Comparison of ENCODE assay signal across 29 mouse cellular contexts in the genomic region with DNA sequence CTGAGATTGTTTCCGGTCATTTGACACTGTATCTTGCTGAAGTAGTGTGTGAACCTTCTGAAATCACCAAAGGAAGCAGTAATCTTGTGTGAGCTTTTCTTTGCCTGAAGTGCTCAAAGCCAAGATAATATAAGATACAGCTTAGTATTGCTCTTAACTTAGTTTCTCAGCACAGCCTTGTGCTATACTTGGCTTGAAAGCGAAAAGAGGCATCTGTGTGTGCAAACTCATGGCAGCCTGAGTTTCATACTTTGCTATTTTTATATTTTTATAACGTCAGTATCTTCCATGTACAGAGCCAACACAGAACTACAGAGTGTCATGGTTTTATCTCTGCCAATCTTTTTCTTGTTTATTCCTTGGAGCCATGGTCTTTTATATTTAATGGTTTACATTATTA. TPM values are rescaled to one million over a fixed set of nuclear protein-coding genes. Genes with fewer than 3 reads are reported as not detected.
A peak's percentile ranks its signal among the peaks of the same experiment; 100 is the strongest.
DNase-seq lines count a peak whose midpoint lies in the region; ATAC-seq and TF ChIP-seq lines count a peak whose summit lies in the region.
"Had no signal": no experiment of that assay in that cellular context is flagged by ENCODE, and none has a peak within 500 bp of the region (broad histone marks: within the 10 kb centered on the region; RNA-seq: fewer than 3 reads in every experiment).

No protein-coding gene starts in this region.

- 0 out of 2 replicates have a peak, but pooled peaks have one; percentile 64 for ATAC-seq in forebrain, embryonic 15.5 days (replicated peaks)
- ATAC-seq: intestine, embryonic 16.5 days; lung, postnatal 0 days; midbrain, embryonic 13.5 days; Patski had no signal

- DNase-seq in forebrain, embryonic 10.5 days (ENCODE audit: extremely low spot score, low spot score): no peak
- DNase-seq in layer of hippocampus, adult 9-11 months: peak; percentile 31
- no peak for DNase-seq in layer of hippocampus, adult 2 months (ENCODE audit: low spot score in 2 of 2)
- DNase-seq in right cerebral cortex, postnatal 25 days: peak; percentile 11
- DNase-seq in right cerebral cortex, postnatal 14 days: no peak
- no peak for DNase-seq in urinary bladder, adult 18-20 months (ENCODE audit: low spot score in 2 of 2)
- DNase-seq: adrenal gland, postnatal 10 days; cerebellum, adult 11-12 months; cerebellum, adult 9-11 months; gastrocnemius, postnatal 25 days; heart, adult 18-20 months; heart, postnatal 4 days; kidney, adult 8-10 months; liver, embryonic 13.5 days; lung, adult 18-20 months; lung, postnatal 4 days; thymus, postnatal 4 days had no signal

- H3K4me3 ChIP-seq in forebrain, embryonic 15.5 days: no peak overlapping the region
- H3K4me3 ChIP-seq in forebrain, embryonic 10.5 days: no peak overlapping the region
- H3K4me3 ChIP-seq in layer of hippocampus, adult 2 months: no peak overlapping the region
- H3K4me3 ChIP-seq: erythroblast, embryonic 14.5 days; heart, embryonic 12.5 days; hindbrain, embryonic 13.5 days; limb, embryonic 10.5 days; limb, embryonic 15.5 days; liver, embryonic 13.5 days; midbrain, embryonic 13.5 days; neural tube, embryonic 13.5 days had no signal

- no peak overlapping the region for H3K27ac ChIP-seq in forebrain, embryonic 15.5 days (replicated peaks)
- no peak overlapping the region for H3K27ac ChIP-seq in forebrain, embryonic 10.5 days
- no peak overlapping the region for H3K27ac ChIP-seq in layer of hippocampus, adult 2 months
- H3K27ac ChIP-seq: hindbrain, embryonic 13.5 days; kidney, postnatal 0 days; limb, embryonic 10.5 days; limb, embryonic 15.5 days; liver, embryonic 13.5 days; midbrain, embryonic 13.5 days; neural tube, embryonic 13.5 days had no signal

- no peak overlapping the region for H3K9ac ChIP-seq in forebrain, embryonic 15.5 days (replicated peaks)
- H3K9ac ChIP-seq: heart, embryonic 12.5 days; hindbrain, embryonic 13.5 days; limb, embryonic 15.5 days; liver, embryonic 13.5 days; midbrain, embryonic 13.5 days; neural tube, embryonic 13.5 days had no signal

- H3K4me2 ChIP-seq in forebrain, embryonic 15.5 days (replicated peaks): no peak overlapping the region
- H3K4me2 ChIP-seq: heart, embryonic 12.5 days; hindbrain, embryonic 13.5 days; limb, embryonic 15.5 days; liver, embryonic 13.5 days; midbrain, embryonic 13.5 days; neural tube, embryonic 13.5 days had no signal

- H3K4me1 ChIP-seq in forebrain, embryonic 15.5 days: no peaks in the 10 kb centered on the region
- H3K4me1 ChIP-seq in forebrain, embryonic 10.5 days: no peaks in the 10 kb centered on the region
- H3K4me1 ChIP-seq: heart, embryonic 12.5 days; hindbrain, embryonic 13.5 days; limb, embryonic 10.5 days; limb, embryonic 15.5 days; liver, embryonic 13.5 days; midbrain, embryonic 13.5 days; neural tube, embryonic 13.5 days had no signal

- no peaks in the 10 kb centered on the region for H3K36me3 ChIP-seq in forebrain, embryonic 15.5 days
- no peaks in the 10 kb centered on the region for H3K36me3 ChIP-seq in forebrain, embryonic 10.5 days (replicated peaks)
- H3K36me3 ChIP-seq: heart, embryonic 12.5 days; hindbrain, embryonic 13.5 days; limb, embryonic 10.5 days; limb, embryonic 15.5 days; liver, embryonic 13.5 days; midbrain, embryonic 13.5 days; neural tube, embryonic 13.5 days had no signal

- H3K9me3 ChIP-seq in forebrain, embryonic 15.5 days: no peaks in the 10 kb centered on the region
- no peaks in the 10 kb centered on the region for H3K9me3 ChIP-seq in forebrain, embryonic 10.5 days
- H3K9me3 ChIP-seq: heart, embryonic 12.5 days; hindbrain, embryonic 13.5 days; limb, embryonic 10.5 days; limb, embryonic 15.5 days; liver, embryonic 13.5 days; midbrain, embryonic 13.5 days; neural tube, embryonic 13.5 days had no signal

- no peaks in the 10 kb centered on the region for H3K27me3 ChIP-seq in forebrain, embryonic 15.5 days
- H3K27me3 ChIP-seq in forebrain, embryonic 10.5 days (ENCODE audit: poor library complexity, severe bottlenecking): no peaks in the 10 kb centered on the region
- H3K27me3 ChIP-seq: heart, embryonic 12.5 days; hindbrain, embryonic 13.5 days; limb, embryonic 15.5 days; liver, embryonic 13.5 days; midbrain, embryonic 13.5 days; neural tube, embryonic 13.5 days; Patski had no signal

- WGBS in forebrain, embryonic 15.5 days: 83% methylated on average over 3 of the region's 3 CpGs
- WGBS in forebrain, embryonic 10.5 days: 92% methylated on average over 3 of the region's 3 CpGs

- no peak for TF ChIP-seq CTCF in layer of hippocampus, adult 2 months (conservative IDR thresholded peaks at IDR 0.05)

RNA-seq across cellular contexts. Expression of gene Mia2, which starts 21.6 kb away (rescaled TPM):
- polyA plus RNA-seq in forebrain, embryonic 15.5 days (2015; fragmentation: Nextera tagmentation; extraction: Ambion mirVana): 32.3 and 37.2 TPM in 2 replicates
- polyA plus RNA-seq in forebrain, embryonic 10.5 days (2016; fragmentation: Nextera tagmentation; extraction: Ambion mirVana): 43.8 and 46.3 TPM in 2 replicates
- 10 to 100 TPM; 47.3 to 52.6 TPM for total RNA-seq in layer of hippocampus, adult 2 months (2021)

RNA-seq across cellular contexts. Expression of gene Pnn, which starts 50.5 kb away (rescaled TPM):
- polyA plus RNA-seq in forebrain, embryonic 15.5 days (2015; fragmentation: Nextera tagmentation; extraction: Ambion mirVana): 82.1 and 85.9 TPM in 2 replicates
- 122 and 133 TPM in 2 replicates for polyA plus RNA-seq in forebrain, embryonic 10.5 days (2016; fragmentation: Nextera tagmentation; extraction: Ambion mirVana)
- 10 to 100 TPM; 58.7 to 78.3 TPM for total RNA-seq in layer of hippocampus, adult 2 months (2021)

RNA-seq across cellular contexts. Expression of gene Trappc6b, which starts 55.9 kb away (rescaled TPM):
- polyA plus RNA-seq in forebrain, embryonic 15.5 days (2015; fragmentation: Nextera tagmentation; extraction: Ambion mirVana): 150 and 159 TPM in 2 replicates
- 65.5 and 66.3 TPM in 2 replicates for polyA plus RNA-seq in forebrain, embryonic 10.5 days (2016; fragmentation: Nextera tagmentation; extraction: Ambion mirVana)
- 100 to 1,000 TPM; 104 to 108 TPM for total RNA-seq in layer of hippocampus, adult 2 months (2021)

Comparison
In these comparisons a context has a peak if more than half of its experiments do, and no peak if none do; other contexts are left out.
1. DNase-seq: peak in layer of hippocampus, adult 9-11 months (single experiment) and right cerebral cortex, postnatal 25 days (single experiment); none in forebrain, embryonic 10.5 days (single experiment), layer of hippocampus, adult 2 months (0 of 2), right cerebral cortex, postnatal 14 days (single experiment) and urinary bladder, adult 18-20 months (0 of 2).